Mouse (Mus musculus): ENCODE data around the gene Tcf7l1.

- TF ChIP-seq EP300 (IDR thresholded peaks at IDR 0.05; ENCODE audit: low read depth): no peak
- no peak for TF ChIP-seq CTCF (IDR thresholded peaks at IDR 0.05; ENCODE audit: low read depth)
Measured at GRCm38 (mm10) chr6:72655309-72656052, 133.6 kb downstream of the Tcf7l1 start.
